Mouse (Mus musculus) megakaryocyte progenitor cell, adult 5-6 weeks (primary cell): ENCODE data around the gene Gm20388. TPM values are rescaled to one million over a fixed set of nuclear protein-coding genes. Genes with fewer than 3 reads are reported as not detected.

Source experiments
- ATAC-seq: replicated peaks from 2 replicates; pipeline ENCODE4 v1.8.0; 2016; ENCODE audit warnings: mild to moderate bottlenecking, moderate TSS enrichment, inconsistent platforms; ENCODE audit not compliant: poor library complexity
- total RNA-seq, 2 experiments: library from RNA; stranded (forward) in 1 of 2; stranded (reverse) in 1 of 2; fragments of 157-497, 149-512 nt in 1 of 2; fragments of 200-1000 nt in 1 of 2; gene quantifications; 2 replicates each; pipeline versions ENCODE4 v1.2.3 to v1.2.4; 2015 to 2017

The Gm20388 gene
- total RNA-seq, 2 experiments from 2014 or later = 18.6 TPM; not detected in 1

DNA sequence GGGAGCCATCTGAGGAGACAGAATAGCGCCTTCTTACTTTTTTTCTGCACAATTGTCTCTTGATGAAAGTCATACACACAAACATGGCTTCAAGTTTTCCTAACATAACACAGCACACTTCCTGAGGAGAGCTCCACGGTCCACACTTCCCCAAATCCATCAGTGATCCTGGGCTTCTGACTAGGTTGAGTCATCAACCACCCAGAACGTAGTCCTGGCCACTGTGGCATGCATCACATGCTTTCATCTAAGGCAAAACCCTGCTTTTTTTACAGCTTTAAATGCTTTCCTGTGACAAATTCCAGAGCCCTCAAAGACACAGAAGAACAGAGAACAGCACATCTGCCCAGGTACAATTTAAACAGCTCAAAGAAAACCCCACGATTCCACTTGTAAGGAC, 1718.0 kb downstream of the Gm20388 start:
- ATAC-seq = no peak

DNA sequence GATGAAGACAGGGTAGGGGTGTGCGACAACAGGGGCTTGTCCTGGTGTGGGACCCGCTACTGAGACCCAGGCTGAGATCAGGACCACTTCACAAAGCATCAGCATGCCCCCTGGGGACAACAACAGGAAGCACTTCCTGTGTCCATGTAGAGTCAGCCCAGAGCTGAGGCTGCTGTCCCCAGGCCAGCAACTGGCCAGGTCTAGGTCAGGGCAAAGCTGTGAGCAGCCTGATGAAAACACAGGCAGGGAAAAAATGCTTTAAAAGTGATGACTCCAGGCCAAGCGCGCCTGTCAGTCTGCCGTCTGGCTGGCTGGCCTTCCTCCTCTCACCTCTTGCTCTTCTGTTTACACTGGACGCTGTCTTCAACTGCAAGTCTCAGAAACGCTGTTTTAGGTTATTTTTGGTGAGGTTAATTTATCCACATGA, 1721.0 kb downstream of the Gm20388 start:
- no peak for ATAC-seq

DNA sequence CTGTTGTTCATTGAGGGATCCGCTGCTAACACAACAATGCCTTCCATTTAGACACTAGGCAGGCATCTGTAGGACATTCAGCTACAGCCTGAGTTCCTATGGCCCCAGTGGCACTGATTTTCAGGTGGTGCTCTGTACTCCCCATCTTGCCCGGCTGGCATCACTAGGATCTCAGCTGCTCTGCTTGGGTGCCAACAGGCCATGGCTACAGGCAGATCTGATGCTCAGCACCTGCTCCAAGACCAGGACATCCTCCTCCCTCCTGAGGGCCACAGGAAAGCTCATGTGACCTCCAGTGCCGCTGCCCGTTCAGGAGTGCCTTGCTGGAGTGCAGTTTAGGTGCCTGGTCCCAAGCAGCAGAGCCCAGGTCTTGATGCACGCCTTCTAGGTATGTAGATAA, 1721.8 kb downstream of the Gm20388 start:
- ATAC-seq = no peak

DNA sequence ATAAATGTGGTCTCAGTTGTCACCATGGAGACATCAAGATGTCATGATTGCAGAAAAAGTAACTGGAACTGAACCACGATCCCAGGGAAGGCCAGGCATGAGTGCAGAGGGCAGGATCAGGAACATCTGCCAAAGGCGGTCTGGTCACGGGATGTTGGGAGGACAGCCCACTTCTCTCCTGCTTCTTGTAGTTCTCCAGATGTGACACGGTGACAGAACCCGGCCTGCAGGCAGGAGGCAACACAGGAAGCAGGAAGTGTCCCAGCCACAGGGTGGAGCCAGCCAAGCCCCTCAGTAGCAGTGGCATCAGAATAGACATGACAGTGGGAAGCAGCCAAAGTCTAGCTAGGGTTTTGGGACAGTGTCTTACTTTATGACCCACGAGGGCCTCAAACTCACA, 1724.9 kb downstream of the Gm20388 start:
- ATAC-seq = peak; percentile 52

DNA sequence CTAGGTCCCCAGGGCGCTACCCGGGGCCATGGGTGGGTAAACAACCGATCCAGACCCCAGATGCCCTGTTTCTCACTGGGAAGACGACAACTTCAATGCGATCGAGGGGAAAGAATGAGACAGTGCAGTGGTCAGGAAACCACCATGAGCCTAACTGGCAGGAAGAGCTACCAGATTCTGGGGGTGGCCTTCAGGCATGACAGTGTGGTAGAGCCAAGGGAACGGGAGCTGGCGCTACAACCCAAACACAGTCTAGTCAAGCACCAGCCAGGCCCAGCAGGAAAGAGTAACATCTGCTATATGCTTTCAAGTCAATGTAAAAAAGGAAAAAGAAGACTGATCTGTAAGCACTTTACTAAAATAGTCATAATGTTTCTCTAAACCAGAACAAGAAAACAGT, 1725.5 kb downstream of the Gm20388 start:
- ATAC-seq = no peak

DNA sequence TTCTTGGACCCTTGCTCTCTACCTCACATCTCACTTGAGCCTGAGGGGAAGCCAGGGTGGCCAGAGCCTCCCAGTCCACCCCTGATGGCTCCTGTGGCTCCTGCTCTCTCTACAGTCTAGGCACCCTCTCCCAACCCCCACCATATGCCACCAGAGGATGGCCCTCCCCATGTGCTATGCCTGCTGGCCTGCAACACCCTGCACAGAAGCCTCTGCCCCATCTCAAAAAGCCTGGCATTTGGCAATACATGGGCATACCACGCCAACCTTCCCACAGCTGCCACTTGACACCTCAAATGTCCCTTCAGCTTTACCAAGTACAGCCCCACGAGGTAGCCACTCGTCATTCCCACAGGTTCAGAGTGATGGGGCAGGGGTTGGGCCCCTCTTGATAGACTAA, 1732.2 kb downstream of the Gm20388 start:
- ATAC-seq = 0 out of 2 replicates have a peak, but pooled peaks have one; percentile 6

DNA sequence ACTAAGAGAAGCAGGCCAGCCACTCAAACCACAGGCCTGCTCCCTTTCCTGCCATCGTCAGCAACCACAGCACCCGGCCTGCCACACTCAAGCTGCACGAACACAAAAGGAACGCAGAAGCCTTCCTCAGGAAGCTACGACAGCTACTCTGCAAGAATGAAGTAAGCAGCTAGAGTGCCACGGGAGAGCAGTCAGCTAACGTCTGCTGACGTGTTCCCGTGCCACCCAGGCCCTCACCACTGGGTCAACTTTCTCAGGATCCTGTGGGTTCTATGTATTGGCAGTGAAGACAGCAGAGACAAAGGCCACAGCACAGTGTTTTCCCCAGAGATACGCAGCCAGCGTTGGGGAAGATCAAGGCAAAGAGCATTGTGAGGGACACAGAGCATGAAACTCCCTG, 1732.7 kb downstream of the Gm20388 start:
- ATAC-seq = peak; percentile 88

DNA sequence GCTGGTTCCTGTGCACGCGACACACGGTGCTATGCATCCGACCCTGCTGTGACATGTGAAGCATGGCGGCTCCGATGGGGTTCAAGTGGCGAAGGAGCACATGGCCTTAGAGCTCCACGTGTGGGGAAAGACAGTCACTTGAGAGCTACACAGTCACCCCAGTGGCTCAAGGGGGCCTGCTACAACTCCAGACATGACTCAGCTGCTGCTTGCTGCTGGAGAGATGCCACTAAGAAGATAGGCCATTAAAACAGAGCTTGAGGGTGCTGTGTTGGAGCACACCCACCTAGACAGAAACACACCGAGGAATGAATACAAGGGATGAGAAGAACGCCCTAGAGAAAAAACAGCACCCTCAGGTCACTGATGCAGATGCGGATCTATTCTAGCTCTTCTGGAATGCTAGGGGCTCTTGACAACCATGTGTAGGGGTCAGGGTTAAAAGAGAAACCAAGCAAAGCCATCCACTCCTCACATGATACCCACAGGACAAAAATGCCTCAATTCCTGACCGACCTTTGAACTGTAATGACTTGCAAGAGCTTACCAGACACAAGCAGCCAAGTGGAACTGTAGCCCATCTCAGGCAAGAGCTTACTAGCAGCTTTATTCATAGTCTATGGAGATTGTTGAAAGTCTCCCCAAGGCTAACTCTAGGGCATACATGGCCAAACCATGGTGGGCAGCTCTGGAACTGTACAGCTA, 1737.0 kb downstream of the Gm20388 start:
- no peak for ATAC-seq

DNA sequence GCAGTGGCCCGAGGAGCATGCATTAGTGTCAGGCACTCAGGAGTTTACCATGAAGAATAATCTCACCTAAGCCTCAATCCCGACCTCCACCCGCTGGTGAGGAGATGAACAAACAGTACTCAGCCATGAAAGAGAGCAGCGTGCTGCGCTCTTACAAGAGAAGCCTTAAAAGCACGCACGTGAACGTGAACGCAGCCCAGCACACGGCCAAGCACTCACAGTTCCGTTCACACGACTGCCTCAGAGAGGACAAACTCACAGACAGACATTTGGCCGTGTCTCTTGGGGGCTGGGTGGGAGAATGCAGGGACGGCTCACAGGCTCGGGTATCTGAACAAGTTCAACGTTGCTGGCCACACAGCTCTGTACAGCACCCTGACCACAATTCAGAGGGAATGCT, 1737.8 kb downstream of the Gm20388 start:
- no peak for ATAC-seq

DNA sequence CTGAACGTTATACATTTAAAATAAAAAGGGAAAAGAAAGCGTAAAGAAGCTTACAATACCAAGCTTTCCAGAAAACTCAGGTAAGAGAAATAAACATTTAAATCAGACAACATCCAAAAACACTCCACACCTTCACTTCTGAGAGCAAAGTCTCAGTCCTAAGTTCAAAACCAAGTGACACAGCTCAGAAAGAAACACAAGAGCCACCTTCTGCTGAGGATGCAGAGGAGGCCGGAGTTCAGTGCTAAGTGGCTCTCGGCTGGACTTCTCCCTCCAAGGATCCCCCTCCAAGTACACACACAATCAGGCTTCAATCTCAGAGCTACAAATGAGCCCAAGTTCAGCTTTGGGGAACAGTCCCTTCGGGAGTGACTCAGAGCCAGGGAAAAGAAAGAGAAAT, 1738.8 kb downstream of the Gm20388 start:
- ATAC-seq = no peak

DNA sequence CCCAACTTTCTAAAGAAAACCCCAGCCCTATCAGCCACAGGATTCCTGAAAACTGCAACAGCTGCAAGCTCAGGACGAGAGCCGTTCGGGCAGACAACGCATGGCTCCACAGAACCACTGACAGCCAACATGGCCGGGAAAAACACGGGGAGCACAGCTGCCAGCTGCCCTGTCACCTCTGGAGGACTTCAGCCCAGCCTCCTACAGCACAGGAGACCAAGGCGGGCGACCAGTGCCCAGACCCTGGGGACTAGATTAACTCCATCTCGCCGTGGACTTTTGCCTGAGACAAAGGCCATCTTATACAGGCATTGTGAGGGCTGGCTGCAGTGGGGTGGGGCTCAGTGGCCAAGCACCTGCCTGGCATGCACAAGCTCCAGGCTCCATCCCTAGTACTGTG, 1739.3 kb downstream of the Gm20388 start:
- ATAC-seq = no peak

DNA sequence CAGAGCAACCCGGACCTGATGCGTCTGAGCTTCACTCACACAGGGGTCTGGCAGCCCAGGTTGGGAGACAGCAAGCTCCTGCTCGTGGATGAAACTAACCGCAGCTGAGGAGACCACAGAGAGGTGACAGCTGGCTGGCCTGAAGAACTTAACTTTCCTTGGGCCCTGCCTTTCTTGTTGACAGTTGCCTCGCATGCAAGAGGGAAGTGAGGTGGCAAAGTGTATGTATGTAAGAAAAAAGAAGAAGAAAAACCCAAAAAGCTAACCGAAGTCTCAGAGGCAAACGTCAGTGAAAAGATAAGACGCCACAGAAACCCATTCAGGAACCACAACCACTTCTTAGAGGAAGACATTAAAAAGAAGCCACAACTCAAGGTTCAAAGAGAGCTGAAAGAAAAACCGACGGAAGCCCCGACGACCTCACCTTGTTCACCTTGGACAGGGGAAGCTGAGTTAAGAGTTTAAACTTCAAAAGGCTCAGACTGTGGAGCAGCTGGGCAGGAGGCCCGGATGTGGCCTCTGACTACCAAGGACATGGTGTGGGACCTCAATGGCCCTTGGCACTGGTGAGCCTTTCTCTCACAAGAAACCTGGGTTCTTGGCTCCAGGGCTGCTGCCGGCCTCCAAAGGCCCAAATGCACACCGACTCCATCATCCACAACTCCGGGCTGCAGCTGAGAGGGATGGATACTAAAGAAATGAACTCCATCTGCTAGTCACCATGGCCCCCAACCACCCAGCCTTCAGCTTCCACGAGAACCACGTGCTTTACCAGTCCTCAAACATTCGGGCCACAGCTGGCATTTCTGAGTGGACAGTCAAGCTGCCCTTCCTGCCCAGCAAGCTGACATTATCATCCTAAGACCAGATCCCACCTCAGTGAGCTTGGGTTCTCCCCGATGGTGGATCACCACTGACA, 1740.0 kb downstream of the Gm20388 start:
- peak; percentile 53 for ATAC-seq

DNA sequence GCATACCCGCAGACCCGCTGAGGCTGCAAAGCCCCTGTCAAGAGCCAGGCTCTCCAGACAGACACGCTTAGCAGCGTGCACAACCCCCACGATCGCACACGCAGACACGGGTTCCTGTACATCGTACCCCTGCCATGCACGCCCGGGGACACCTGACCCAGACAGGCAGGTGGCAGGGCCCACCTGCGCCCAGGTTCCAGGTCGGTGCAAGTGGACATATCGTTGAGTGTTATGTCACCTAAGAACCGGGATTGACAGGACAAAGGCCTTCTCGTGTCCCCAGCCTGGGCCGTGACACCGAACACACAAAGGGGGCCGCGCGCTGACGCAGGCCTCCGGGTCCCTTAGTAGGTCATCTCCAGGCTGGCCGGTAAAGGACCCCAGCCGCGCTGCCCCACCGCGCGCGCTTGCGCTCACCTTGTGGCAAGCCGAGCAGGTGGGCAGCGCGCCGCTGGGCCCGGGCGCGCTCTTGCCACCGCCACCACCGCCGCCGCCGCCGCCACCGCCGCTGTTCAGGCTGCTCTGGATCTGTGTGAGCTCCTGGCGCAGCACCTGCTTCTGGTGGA, 1740.8 kb downstream of the Gm20388 start:
- ATAC-seq = no peak

DNA sequence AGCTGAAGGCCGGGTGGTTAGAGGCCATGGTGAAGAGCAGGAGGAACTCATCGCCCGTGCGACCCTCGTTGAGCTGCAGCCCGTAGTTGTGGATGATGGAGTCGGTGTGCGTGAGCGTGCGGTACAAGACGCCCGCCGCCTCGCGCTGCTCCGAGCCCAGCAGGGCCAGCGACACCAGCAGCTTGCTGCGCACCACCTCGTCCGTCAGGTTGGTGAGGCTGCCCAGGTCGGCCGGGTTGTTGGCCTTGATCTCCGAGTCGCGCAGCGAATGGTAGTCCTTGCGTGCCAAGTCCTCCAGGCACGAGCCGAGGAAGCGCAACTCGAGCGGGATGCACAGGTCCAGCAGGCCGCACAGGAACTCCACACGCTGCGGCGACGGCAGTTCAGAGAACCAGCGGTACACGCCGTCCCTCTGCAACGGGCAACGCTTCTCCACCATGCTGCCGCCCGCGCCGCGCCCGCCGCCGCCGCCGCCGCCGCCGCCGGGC, 1741.3 kb downstream of the Gm20388 start:
- ATAC-seq = no peak

DNA sequence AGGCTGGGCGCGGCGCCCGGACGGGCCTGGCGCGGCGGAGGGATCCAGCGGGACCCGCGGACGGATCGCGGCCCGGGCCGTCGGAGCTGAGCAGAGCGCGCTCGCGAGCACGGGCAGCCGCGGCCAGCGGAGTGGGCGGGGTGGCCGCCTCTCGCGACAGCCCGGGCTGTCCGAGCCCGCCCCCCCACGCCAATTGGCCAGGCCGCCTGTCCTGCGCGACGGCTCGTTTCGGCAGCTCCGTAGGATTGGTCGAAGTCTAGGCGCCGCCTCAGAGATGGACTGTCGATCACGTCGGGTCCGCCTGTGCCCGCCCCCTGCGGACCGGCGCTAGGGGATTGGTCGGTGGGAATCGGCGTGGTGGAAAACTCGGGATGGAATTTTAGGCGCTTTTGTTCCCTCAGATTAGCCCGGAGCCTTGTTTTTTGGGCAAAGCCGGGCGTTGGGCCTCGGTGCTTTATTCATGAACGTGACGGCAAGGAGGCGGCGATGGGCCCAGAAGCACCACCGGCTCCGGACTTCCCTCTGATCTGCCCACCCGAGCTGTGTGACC, 1742.2 kb downstream of the Gm20388 start, which contains the start of gene Zcchc14:
Gene Zcchc14 (minus strand): TSS at position 128 of the 550 bp plus-strand sequence.
- peak; percentile 80 for ATAC-seq

DNA sequence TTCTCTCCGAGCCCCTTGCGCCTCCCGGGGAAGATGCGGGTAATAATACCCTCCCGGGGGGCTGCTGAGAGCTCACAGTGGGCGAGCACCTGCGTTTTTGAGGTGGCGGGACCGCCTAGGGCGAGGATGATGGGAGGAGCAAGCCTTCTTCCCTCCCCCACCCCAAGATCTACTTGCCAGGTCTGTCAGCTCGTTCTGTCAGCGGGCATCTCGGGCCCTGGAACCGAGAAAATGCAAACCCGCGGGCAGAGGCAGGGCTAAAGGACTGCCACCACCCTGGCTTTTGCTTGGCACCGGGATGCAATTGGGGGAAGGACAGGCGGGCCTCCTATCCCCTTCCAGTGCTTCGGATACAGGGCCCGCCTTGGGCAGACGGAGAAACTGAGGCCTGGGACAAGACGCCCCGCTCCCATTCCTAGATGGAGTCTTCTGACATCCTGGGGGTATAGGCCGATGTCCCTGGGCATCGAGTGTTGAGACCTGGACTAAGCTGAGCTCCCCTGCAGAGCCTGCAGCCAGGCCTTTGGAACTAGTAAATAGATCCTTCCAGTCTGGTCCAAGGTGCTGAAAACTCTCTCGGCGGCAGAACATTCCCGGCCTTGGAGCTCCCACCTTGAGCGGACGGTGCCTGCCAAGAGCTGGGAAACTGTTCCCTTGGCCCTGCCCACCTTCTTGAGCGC, 1742.8 kb downstream of the Gm20388 start:
- ATAC-seq = no peak

DNA sequence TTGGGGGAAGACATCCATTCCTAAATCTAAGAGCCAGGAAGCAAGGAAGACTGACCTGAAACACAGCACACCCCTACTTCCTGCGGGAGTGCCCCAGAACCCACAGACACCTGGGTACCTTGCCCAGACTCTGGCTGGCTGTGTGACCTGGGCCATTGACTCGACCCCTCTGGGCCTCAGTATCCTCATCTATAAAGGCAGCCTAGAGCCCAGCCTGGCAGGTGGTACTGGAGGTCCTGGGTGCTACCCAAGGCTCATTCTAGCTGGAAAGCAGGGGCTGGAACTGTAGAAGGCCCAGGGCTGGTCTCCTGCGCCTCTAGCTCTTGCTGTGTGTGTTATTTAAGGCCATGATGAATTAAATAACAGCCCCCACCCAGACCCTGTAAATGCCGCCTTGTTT, 1743.5 kb downstream of the Gm20388 start:
- ATAC-seq = no peak

DNA sequence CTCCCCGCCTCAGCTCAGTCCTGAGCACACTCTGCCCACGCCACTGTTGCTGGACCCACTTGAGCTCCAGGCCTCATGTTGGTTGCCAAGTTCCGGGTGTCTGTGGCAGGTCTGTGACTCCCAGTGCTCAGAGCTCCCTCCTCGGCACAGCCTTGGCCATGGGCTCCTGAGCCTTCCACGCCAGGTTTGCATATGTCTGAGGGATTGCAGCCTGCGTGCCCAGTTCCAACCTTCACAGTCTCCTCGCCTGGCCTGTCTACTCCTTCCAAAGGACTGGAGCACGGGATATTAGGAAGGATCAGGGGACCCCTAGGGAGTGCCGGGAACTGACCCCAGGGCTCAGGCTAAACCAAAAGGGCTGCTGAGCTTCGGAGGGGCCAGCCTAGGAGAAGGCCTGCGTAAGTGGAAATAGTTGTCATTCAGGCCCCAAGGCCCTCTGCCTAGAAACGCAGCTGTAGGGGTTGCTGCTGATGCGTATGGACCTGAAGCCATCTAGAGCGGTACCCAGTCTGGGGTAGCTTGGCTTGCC, 1744.4 kb downstream of the Gm20388 start:
- ATAC-seq = no peak

DNA sequence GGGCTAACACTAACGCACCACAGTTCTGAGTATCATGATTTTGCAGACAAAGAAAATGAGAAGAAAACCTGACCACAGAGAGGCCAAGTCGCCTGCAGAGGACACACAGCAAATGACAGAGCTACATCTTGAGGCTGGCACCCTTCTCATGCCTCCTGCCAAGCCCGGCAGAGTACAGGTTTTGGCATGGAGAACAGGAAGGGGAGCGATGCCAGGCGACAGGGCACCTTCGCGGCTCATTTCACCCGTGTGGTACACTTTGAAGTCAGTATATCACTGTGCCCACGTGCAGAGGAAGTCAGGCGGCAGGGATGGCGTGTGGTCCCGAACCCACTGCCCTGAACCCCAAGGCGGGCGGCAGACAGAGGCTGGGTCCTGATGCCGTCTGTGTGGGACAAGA, 1750.0 kb downstream of the Gm20388 start:
- no peak for ATAC-seq

DNA sequence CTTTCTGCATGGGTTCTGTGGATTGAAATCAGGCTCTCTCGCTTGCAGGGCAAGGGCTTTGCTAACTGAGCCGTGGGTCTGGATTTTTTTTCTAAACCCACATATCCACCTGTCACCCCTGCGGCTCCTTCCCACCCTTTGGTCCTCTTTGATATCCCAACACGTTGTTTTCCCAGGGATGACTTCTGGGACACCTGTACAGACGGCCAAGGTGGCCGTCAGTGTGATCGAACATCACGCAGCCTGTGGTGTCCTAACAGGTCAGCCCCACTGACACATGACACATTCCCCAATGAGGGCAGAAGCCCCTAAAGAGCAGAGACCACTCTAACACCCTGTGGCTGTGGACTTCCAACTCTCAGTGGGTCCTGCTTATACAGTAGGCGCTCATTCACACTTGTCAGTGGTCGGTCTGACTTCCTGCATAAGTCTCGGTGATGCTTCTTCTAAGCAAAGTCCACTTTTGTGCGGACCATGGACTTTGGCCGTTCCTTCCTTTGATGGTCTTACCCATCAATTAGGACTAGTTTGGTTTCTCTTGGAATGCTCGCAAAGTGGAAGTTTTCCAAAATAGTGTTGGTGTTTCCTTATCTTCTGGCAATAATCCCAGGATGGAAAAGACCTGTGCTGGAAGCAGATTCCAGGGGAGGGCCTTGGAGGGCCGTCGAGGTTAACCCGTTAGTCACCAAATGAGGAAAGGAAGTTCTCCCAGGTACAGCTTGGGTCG, 1751.2 kb downstream of the Gm20388 start:
- ATAC-seq = no peak
